Mouse (Mus musculus) embryonic facial prominence, embryonic 10.5 days (tissue): ENCODE measurements around the gene Slc25a22. TPM values are rescaled to one million over a fixed set of nuclear protein-coding genes. Genes with fewer than 3 reads are reported as not detected.

ENCODE experiments used
- DNase-seq: peaks from one replicate; pipeline ENCODE4 v3.0.0-alpha.2; 2017; ENCODE audit warnings: low spot score
- H3K27ac ChIP-seq: fragments of 300-500 bp; sonication (generic); replicated peaks from 2 replicates; pipeline ENCODE4 v1.5.1; 2016; ENCODE audit warnings: mild to moderate bottlenecking
- H3K27me3 ChIP-seq: fragments of 300-500 bp; sonication (generic); replicated peaks from 2 replicates; pipeline ENCODE4 v1.6.1; 2016; ENCODE audit warnings: low read depth, mild to moderate bottlenecking; ENCODE audit not compliant: poor library complexity, severe bottlenecking
- H3K36me3 ChIP-seq: fragments of 300-500 bp; sonication (generic); replicated peaks from 2 replicates; pipeline ENCODE4 v1.6.1; 2016; ENCODE audit warnings: mild to moderate bottlenecking, moderate library complexity
- H3K4me1 ChIP-seq: fragments of 300-500 bp; sonication (generic); 2 replicates; pipeline ENCODE4 v1.6.1; 2016
- H3K4me3 ChIP-seq: fragments of 300-500 bp; sonication (generic); 2 replicates; pipeline ENCODE4 v1.5.1; 2016; ENCODE audit warnings: mild to moderate bottlenecking, moderate library complexity
- H3K9me3 ChIP-seq: fragments of 300-500 bp; sonication (generic); 2 replicates; pipeline ENCODE4 v1.6.1; 2016; ENCODE audit warnings: mild to moderate bottlenecking
- WGBS: fragments of 180-500 bp; shearing (Covaris S2); methylation state at CpG from one replicate; pipeline ENCODE4 v1.1.7; 2016; 5-methylcytosine and 5-hydroxymethylcytosine counted together
- polyA plus RNA-seq: library from polyadenylated mRNA; unstranded; fragments of >200 nt; fragmentation: Nextera tagmentation; extraction: Ambion mirVana; gene quantifications from 2 replicates; pipeline ENCODE4 v1.2.1, GENCODE M21; 2016

The Slc25a22 gene
- polyA plus RNA-seq, 1 experiment from 2014 or later, result 49.3 TPM

DNA sequence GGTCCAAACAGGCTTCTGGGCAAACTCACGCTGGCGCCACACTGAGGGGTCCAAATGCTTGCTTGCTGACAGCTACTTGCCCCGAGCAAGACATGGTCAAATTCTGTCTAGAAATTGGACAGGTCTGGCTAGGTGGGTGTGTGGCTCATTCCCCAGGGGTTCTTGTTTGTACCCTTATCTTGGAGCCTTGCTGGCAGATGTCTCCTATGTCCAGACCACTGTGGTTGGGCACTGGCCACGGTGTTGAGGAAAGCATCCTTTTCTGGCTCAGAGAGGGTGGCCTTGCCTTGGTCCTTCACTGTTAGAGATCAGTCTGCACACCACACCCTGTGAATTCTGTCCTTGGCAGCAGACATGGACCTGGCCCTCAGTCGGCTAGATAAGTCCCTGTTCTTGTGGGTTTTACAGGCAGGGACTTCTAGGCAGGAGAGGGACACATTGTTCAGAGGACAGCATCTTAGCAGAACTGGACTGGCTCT, 40.6 kb upstream of the Slc25a22 start:
- no peaks in the 10 kb centered on the region for H3K9me3 ChIP-seq
- H3K4me3 ChIP-seq, result peak overlapping the region; percentile 14; the same call in 1 of the 2 replicates
- no peak for DNase-seq
- H3K4me1 ChIP-seq, result peaks cover 70% of the 10 kb centered on the region
- 76% methylated on average over 5 of the region's 5 CpGs for WGBS
- no peaks in the 10 kb centered on the region for H3K36me3 ChIP-seq
- H3K27ac ChIP-seq, result peak overlapping the region; percentile 37; the same call in 1 of the 2 replicates
- peaks cover 27% of the 10 kb centered on the region for H3K27me3 ChIP-seq

DNA sequence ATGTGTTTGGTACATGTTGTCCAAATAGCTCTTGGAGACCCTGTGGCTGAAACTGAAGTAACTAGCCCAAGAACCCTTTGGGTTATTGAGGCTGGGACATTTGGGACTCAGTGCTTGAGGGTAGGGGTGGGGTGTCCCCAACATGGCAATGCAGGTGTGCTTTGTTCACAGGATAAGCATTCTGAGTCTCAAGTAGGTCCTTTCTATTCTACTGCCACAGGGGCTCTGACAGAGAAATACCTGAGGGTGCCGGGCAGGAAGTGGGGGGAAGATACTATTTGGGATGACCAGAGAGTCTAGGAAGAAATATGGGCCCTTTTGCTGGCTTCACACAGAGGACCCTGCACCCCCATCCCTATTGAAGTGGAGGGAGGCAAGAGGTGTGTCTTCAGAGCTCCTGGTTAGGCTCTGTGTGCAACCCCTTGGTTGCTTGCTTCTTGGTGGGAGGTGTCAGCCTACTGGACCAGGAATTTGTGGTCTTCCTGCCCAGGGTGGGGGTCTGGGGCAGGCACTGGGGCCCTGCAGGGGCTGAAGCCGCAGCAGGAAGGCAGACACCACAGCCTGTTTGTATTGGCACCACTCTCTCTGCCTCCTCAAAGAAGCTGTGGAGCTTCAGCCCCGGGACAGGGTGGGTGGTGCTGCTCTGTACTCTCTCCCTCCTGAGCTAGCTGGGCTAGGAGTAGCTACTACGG, 40.0 kb upstream of the Slc25a22 start:
- 70% methylated on average over 4 of the region's 4 CpGs for WGBS
- Histone ChIP-seq H3K27ac (peak overlapping the region; percentile 37), H3K27me3 (peaks cover 21% of the 10 kb centered on the region), H3K9me3 (no peaks in the 10 kb centered on the region), H3K36me3 (peaks cover 3% of the 10 kb centered on the region), H3K4me3 (peak overlapping the region; percentile 14; the same call in 1 of the 2 replicates), H3K4me1 (peaks cover 66% of the 10 kb centered on the region)
- DNase-seq, result no peak

DNA sequence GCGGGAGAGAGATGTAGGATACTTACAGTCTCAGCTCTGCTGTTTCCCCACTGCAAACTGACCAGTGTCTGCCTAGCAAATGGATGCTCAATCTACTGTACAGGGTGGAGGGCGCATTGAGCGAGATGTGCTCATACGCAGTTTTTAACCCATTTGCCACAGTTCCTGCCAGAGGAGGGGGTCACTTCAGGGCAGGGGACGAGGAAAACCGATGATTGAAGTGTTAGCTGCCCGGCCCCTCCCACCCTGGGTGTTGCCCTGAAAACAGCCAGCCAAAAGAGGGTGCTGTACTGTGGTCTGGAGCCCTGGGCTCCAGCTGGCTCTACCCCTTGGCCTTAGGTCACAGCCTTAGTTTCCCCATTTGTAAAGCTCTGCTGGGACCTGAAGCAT, 39.3 kb upstream of the Slc25a22 start:
- no peak for DNase-seq
- H3K9me3 ChIP-seq, result no peaks in the 10 kb centered on the region
- H3K27me3 ChIP-seq, result peaks cover 13% of the 10 kb centered on the region
- H3K27ac ChIP-seq, result peak overlapping the region; percentile 98
- peaks cover 10% of the 10 kb centered on the region for H3K36me3 ChIP-seq
- peak overlapping the region; percentile 89 for H3K4me3 ChIP-seq
- H3K4me1 ChIP-seq, result peaks cover 58% of the 10 kb centered on the region
- WGBS, result 16% methylated on average over 7 of the region's 7 CpGs

DNA sequence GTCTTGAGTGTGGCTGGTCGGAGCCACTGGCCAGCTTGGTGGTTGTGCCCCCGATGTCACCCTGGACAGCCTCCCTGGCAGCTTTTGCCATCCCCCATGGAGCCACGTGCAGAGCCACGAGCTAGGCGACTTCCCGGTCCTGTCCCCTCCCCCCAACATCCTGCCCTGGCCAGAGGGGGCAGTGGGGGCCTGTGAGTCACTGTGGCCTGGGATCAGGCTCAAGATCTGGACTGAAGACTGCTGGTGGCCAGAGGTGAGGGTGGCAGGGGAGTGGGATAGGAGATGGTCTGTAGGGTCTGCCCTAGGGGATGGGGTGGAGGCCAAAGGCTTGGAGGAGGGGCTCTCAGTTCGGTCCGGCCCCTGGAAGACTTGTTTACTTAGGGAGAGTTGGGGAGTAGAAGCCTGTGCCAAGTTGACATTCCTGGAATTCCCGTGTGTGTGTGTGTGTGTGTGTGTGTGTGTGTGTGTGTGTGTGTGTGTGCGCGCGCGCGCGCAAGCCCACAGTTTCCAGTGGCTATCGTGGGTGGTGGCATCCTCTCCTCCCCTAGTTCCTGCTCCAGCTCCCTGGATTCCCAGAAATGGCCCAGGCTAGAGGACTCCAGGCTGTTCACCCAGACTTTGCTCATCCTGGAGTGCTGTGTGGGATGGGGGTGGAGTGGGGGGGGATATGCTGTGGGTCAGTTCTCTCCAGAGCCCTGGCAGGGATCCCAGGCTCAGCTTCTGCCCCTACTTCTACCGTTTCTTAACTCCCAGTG, 38.7 kb upstream of the Slc25a22 start:
- Histone ChIP-seq H3K27me3 (peaks cover 8% of the 10 kb centered on the region), H3K4me1 (peaks cover 52% of the 10 kb centered on the region), H3K27ac (peak overlapping the region; percentile 98), H3K9me3 (no peaks in the 10 kb centered on the region), H3K36me3 (peaks cover 15% of the 10 kb centered on the region), H3K4me3 (peak overlapping the region; percentile 89)
- 1% methylated on average over 17 of the region's 17 CpGs for WGBS
- peak; percentile 75 for DNase-seq

GRCm38 (mm10) chr7:141475805-141476158, 38.1 kb upstream of the Slc25a22 start:
- Histone ChIP-seq H3K4me1 (peaks cover 46% of the 10 kb centered on the region), H3K36me3 (peaks cover 21% of the 10 kb centered on the region), H3K27me3 (peaks cover 8% of the 10 kb centered on the region), H3K27ac (peak overlapping the region; percentile 98), H3K4me3 (peak overlapping the region; percentile 89), H3K9me3 (no peaks in the 10 kb centered on the region)
- DNase-seq, result no peak
- WGBS, result 1% methylated on average over 12 of the region's 12 CpGs

DNA sequence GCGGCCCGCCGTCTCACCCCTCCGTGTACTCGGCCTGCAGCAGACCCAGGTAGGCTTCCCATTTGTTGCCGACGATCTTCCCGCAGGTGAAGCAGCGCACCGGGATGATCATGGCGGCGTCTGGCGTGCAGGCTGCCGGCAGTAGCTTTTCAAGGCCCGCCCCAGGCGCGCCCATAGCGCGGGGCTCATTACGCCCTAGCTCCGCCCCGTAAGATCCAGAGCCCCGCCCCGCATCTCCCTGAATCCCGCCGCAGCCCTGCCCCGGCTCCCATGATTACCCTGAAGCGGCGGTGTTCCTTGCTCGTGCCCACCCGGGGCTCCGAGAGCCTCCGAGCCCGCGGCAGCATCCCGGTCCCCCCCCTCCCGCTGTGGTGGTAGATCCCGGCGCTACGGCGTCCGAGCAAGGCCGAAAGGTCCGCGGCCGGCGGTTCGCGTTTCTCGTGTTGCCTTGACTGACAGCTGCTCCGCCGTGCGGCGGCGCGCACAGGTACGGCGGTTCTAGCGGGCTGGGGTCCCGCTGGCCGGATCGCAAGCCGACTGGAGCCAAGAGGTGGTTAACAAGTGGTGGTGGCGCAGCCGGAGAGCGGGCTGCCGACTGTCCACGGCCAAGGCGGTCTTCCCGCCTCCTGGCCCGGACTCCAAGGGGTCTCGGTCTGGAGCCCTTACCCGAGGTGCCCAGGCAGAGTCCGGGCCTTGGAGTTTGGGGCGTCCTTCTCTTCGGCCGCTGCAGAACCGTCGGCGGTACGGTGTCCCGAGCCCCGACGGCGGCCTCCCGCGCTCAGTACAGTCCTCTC, 37.5 kb upstream of the Slc25a22 start, which contains the start of the genes Polr2l and Tspan4:
Gene Polr2l (minus strand): TSS at position 122 of the 794 bp plus-strand sequence.
Gene Tspan4 (plus strand): TSS at position 230 of the 794 bp plus-strand sequence.
- H3K4me1 ChIP-seq, result peaks cover 46% of the 10 kb centered on the region
- under 1% methylated on average over 87 of the region's 87 CpGs for WGBS

DNA sequence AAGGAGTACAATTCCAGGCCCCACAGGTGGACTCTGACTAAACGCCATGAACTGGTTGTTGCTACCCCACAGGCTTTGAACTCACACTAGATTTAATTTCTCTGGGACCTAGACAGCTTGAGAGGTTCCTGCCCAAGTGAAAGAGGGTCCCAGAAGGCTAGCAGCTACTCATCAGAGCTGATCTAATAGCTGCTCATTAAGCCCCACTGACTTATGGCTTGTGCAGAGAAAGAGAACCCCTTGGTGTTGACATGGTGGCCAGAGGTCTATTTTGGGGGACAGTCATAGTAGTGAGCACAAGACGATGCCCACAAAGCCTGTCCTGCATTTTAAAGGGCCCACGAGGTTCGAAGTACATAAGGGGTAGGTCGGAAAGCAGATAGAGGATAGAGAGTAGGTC, 36.5 kb upstream of the Slc25a22 start:
- Histone ChIP-seq H3K4me3 (peak overlapping the region; percentile 89), H3K27ac (peak overlapping the region; percentile 98; the same call in 1 of the 2 replicates), H3K36me3 (peaks cover 37% of the 10 kb centered on the region), H3K4me1 (peaks cover 55% of the 10 kb centered on the region), H3K9me3 (no peaks in the 10 kb centered on the region), H3K27me3 (peaks cover 8% of the 10 kb centered on the region)
- no peak for DNase-seq
- WGBS, result 11% methylated on average over 5 of the region's 5 CpGs

More for the DNA sequence above, 37.5 kb upstream of the Slc25a22 start, which contains the start of the genes Polr2l and Tspan4:
- H3K27ac ChIP-seq, result peak within 1 kb of the TSS; percentile 98
- no peaks in the 10 kb centered on the region for H3K9me3 ChIP-seq
- peak; percentile 90 for DNase-seq
- peaks cover 8% of the 10 kb centered on the region for H3K27me3 ChIP-seq
- H3K36me3 ChIP-seq, result peaks cover 27% of the 10 kb centered on the region
- peak within 1 kb of the TSS; percentile 89 for H3K4me3 ChIP-seq

GRCm38 (mm10) chr7:141472763-141473162, 35.1 kb upstream of the Slc25a22 start:
- peaks cover 40% of the 10 kb centered on the region for H3K36me3 ChIP-seq
- no peak for DNase-seq
- peaks cover 63% of the 10 kb centered on the region for H3K4me1 ChIP-seq
- H3K4me3 ChIP-seq, result no peak overlapping the region; the same call in 1 of the 2 replicates
- 89% methylated on average over 6 of the region's 6 CpGs for WGBS
- peaks cover 8% of the 10 kb centered on the region; the same call in 1 of the 2 replicates for H3K27me3 ChIP-seq
- no peaks in the 10 kb centered on the region for H3K9me3 ChIP-seq
- H3K27ac ChIP-seq, result no peak overlapping the region

- 86% methylated on average over 6 of the region's 6 CpGs for WGBS
- no peak overlapping the region for H3K4me3 ChIP-seq
- no peak for DNase-seq
- H3K27me3 ChIP-seq, result peaks cover 8% of the 10 kb centered on the region; the same call in 1 of the 2 replicates
- H3K36me3 ChIP-seq, result peaks cover 40% of the 10 kb centered on the region
- peaks cover 62% of the 10 kb centered on the region for H3K4me1 ChIP-seq
- no peak overlapping the region for H3K27ac ChIP-seq
- no peaks in the 10 kb centered on the region for H3K9me3 ChIP-seq
Observed at GRCm38 (mm10) chr7:141472226-141472625, 34.5 kb upstream of the Slc25a22 start.

DNA sequence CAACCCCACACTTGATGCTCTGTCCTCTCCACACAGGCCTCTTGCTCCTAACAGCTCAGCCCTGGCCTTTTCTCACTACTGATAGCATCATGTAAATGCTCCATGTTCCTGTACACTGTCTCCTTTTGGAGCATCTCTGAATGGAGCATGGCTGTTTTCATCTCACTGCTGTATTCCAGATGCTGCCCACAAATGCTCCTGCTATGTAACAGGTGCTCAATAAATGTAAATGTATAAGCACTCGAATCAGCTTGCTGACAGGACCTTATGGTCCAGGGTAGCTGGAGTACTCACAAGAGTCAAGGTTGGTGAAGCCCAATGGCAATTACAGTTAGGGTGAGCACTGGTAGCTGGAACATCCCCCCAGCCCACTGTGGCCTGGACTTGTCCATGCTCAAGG, 33.5 kb upstream of the Slc25a22 start:
- Histone ChIP-seq H3K27me3 (peaks cover 14% of the 10 kb centered on the region), H3K27ac (no peak overlapping the region), H3K4me1 (peaks cover 61% of the 10 kb centered on the region), H3K4me3 (peak overlapping the region; percentile 16; the same call in 1 of the 2 replicates), H3K36me3 (peaks cover 40% of the 10 kb centered on the region), H3K9me3 (no peaks in the 10 kb centered on the region)
- DNase-seq, result no peak
- WGBS, result 92% methylated on average over 1 of the region's 1 CpGs

DNA sequence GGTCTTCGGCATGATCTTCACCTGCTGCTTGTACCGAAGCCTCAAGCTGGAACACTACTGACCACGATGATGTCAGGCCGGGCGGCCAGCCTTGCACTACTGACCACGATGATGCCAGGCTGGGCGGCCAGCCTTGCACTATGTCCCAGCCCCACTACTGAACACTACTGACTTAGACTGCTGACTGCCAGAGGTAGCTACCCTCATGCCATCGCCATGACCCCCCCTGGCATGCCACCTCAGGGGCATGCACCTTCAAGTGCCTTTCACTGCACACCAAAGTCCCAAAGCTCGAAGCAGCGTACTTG, 32.9 kb upstream of the Slc25a22 start:
- H3K9me3 ChIP-seq, result no peaks in the 10 kb centered on the region
- H3K27me3 ChIP-seq, result peaks cover 15% of the 10 kb centered on the region
- H3K4me3 ChIP-seq, result no peak overlapping the region
- H3K36me3 ChIP-seq, result peaks cover 40% of the 10 kb centered on the region
- H3K27ac ChIP-seq, result no peak overlapping the region
- WGBS, result 96% methylated on average over 10 of the region's 10 CpGs
- DNase-seq, result no peak
- H3K4me1 ChIP-seq, result peaks cover 60% of the 10 kb centered on the region
